Mouse (Mus musculus) C2C12 (cell line): Measurements from ENCODE around the gene Slco1c1. TPM values are rescaled to one million over a fixed set of nuclear protein-coding genes. Genes with fewer than 3 reads are reported as not detected.

Source experiments
- H3K27me3 ChIP-seq: one replicate; pipeline ENCODE4 v1.6.1; 2011; ENCODE audit not compliant: control insufficient read depth, insufficient read depth, insufficient read length
- H3K36me3 ChIP-seq: one replicate; pipeline ENCODE4 v1.6.1; 2011; ENCODE audit not compliant: control insufficient read depth, insufficient read depth
- H3K4me3 ChIP-seq: one replicate; pipeline ENCODE4 v1.5.1; 2011; ENCODE audit warnings: mild to moderate bottlenecking, control low read depth; ENCODE audit not compliant: poor library complexity, insufficient read depth, severe bottlenecking
- H3K79me2 ChIP-seq: one replicate; pipeline ENCODE4 v1.6.1; 2011; ENCODE audit not compliant: control insufficient read depth, insufficient read depth
- H3K79me3 ChIP-seq: one replicate; pipeline ENCODE4 v1.6.1; 2011; ENCODE audit warnings: low read depth, control low read depth
- H3ac ChIP-seq: one replicate; pipeline ENCODE3; 2011; ENCODE audit warnings: low read depth; ENCODE audit not compliant: control insufficient read depth, insufficient read length
- CEBPB ChIP-seq: IDR thresholded peaks from one replicate; pipeline ENCODE4 v1.6.1; 2011; ENCODE audit warnings: low read depth, mild to moderate bottlenecking, control low read depth, moderate library complexity
- CTCF ChIP-seq: IDR thresholded peaks from one replicate; pipeline ENCODE4 v1.5.1; 2011; ENCODE audit not compliant: control insufficient read depth, insufficient read depth, insufficient read length
- FOSL1 ChIP-seq: IDR thresholded peaks from one replicate; pipeline ENCODE4 v1.8.0; 2011; ENCODE audit warnings: mild to moderate bottlenecking, low read length; ENCODE audit not compliant: poor library complexity, insufficient read depth, severe bottlenecking
- MAX ChIP-seq: IDR thresholded peaks from one replicate; pipeline ENCODE4 v1.6.1; 2011; ENCODE audit warnings: mild to moderate bottlenecking, control low read depth
- MYOD1 ChIP-seq: IDR thresholded peaks from one replicate; pipeline ENCODE4 v1.6.1; 2011; ENCODE audit warnings: low read depth; ENCODE audit not compliant: control insufficient read depth, insufficient read length
- MYOG ChIP-seq: IDR thresholded peaks from one replicate; pipeline ENCODE4 v1.6.1; 2011; ENCODE audit not compliant: control insufficient read depth, insufficient read length; ENCODE audit errors: extremely low read depth
- USF1 ChIP-seq: IDR thresholded peaks from one replicate; pipeline ENCODE4 v1.6.1; 2011; ENCODE audit warnings: low read depth, mild to moderate bottlenecking, control low read depth, moderate library complexity
- long read RNA-seq, 2 experiments: library from polyadenylated mRNA; unstranded; transcript quantifications; one replicate each; pipeline ENCODE4 v2.0.0; 2019 to 2020
- polyA plus RNA-seq: library from polyadenylated mRNA; unstranded; fragments of >200 nt; fragmentation: generic; extraction: Trizol; gene quantifications from one replicate; pipeline ENCODE4 v1.2.1, GENCODE M21; 2012; ENCODE audit warnings: missing spikeins

The Slco1c1 gene
- polyA plus RNA-seq = not detected
- long read RNA-seq, experiment 1 = 0 reads
- long read RNA-seq, experiment 2 = 0 reads

DNA sequence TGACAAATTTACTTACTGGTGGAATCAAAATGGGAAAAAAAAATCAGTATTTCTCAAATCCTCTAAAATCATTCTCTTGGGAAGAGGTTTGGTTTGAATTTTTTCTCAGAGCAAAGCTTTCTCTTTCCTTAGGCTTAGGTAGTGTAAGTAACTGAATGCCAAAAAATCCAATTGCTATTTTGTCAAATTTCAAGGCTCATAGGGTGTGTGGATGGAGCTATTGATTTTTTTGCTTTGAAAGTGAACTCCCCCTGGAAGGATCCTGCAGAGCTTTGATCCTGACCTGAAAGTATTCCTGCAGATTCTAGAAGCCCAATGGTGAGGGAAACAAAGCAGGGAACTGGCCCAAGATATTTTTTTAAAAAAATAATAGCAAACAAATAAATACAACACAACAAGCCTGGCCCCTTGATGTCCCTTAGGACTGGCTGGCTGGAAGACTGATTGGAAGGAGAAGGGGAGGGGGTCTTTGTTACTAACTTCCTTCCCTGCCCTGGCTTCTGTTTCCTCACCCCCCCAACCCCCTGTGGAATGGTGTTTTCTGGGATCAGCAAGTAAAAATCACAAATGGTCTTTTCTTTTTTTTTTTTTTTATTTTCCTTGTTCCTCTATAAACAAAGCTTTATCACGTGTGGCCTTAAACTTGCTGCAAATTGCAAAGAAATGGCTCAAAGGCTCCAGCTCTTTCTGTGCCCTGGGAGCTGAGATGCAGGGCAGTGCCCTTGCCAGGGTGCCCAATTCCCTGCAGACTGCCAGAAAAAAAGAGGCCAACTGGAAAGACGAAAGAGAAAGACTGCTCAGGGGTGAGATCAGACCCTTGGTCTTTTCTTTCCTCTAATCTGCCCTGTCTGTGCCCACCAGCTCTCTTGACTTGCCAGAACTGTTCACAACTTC, at the start of gene Slco1c1:
Gene Slco1c1, plus strand, starts transcription at position 622 of the 894 bp plus-strand sequence.
- Histone ChIP-seq H3K79me2 (no peaks in the 10 kb centered on the region), H3K27me3 (no peaks in the 10 kb centered on the region), H3K4me3 (no peak within 1 kb of the TSS), H3K79me3 (no peaks in the 10 kb centered on the region), H3ac (no peak within 1 kb of the TSS), H3K36me3 (no peaks in the 10 kb centered on the region)
- TF ChIP-seq CTCF (no peak), MYOD1 (no peak), CEBPB (no peak), USF1 (no peak), MAX (no peak), MYOG (no peak), FOSL1 (no peak)

DNA sequence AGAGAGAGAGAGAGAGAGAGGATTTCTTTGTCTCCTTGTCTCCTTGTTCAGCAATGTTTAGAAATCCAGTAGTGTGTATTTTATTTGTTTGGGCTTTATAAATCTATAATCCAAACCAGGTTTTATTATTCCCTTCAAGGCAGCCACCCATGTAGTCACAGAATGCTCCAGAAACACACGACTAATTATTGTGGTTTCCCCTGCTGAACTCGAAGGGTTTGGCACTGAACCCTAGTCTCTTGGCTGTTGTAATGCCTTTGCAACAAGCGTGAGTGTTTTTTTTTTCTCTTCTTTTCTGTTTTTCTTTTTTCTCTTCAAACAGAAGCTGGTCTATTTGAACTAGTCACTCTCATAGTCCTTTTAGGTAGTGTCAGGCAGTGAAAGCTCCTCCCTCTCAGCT, 49.5 kb upstream of the Slco1c1 start:
- no peaks in the 10 kb centered on the region for H3K79me3 ChIP-seq

DNA sequence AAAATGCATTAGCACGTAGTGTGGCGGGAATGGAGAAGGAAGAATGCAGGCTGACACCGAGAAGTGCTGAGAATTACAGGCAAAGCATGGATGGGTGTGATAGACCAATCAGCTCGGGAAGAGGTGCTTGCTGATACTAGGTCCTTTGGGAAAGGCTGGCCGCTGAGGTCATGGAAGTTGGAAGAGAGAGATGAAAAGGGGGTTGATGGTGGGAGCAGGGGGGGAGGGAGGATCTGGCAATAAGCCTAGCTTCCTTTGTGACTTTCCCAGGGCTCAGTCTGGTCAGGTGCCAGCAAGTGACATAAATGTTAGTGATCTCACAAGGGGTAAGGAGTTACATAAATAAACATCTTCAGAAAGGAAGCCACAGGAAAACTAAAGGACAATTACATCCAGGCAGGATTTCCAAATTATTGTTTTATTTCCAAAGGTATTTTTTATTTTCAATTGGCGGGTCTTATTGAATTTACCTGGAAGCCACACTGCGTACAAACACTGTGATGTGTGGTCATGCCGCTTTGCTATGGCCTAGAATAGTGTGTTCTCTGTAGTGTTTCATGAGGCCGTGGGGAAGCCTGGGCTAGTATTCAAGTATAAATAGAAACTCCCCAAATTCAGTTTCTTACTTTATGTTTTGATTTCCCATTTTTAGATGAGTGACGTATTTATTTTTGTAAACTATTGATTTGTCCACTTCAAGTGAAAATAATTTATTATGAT, 38.7 kb upstream of the Slco1c1 start:
- Histone ChIP-seq H3K79me2 (no peaks in the 10 kb centered on the region), H3K27me3 (no peaks in the 10 kb centered on the region), H3K4me3 (no peak overlapping the region), H3K79me3 (no peaks in the 10 kb centered on the region), H3K36me3 (no peaks in the 10 kb centered on the region), H3ac (no peak overlapping the region)
- TF ChIP-seq MYOD1 (no peak), CTCF (no peak), FOSL1 (no peak), USF1 (no peak), CEBPB (no peak)

More for the DNA sequence above, 49.5 kb upstream of the Slco1c1 start:
- Histone ChIP-seq H3ac (no peak overlapping the region), H3K79me2 (no peaks in the 10 kb centered on the region), H3K4me3 (no peak overlapping the region), H3K36me3 (no peaks in the 10 kb centered on the region), H3K27me3 (no peaks in the 10 kb centered on the region)
- TF ChIP-seq MAX = no peak
- TF ChIP-seq FOSL1 = no peak
- TF ChIP-seq CTCF = no peak
- TF ChIP-seq MYOD1 = no peak
- no peak for TF ChIP-seq CEBPB
- no peak for TF ChIP-seq MYOG
- no peak for TF ChIP-seq USF1

- Histone ChIP-seq H3K4me3 (no peak overlapping the region), H3K27me3 (no peaks in the 10 kb centered on the region), H3K36me3 (no peaks in the 10 kb centered on the region), H3ac (no peak overlapping the region), H3K79me2 (no peaks in the 10 kb centered on the region), H3K79me3 (no peaks in the 10 kb centered on the region)
- no peak for TF ChIP-seq USF1
- TF ChIP-seq CEBPB = no peak
Measured at GRCm38 (mm10) chr6:141487266-141487665, 36.9 kb upstream of the Slco1c1 start.

DNA sequence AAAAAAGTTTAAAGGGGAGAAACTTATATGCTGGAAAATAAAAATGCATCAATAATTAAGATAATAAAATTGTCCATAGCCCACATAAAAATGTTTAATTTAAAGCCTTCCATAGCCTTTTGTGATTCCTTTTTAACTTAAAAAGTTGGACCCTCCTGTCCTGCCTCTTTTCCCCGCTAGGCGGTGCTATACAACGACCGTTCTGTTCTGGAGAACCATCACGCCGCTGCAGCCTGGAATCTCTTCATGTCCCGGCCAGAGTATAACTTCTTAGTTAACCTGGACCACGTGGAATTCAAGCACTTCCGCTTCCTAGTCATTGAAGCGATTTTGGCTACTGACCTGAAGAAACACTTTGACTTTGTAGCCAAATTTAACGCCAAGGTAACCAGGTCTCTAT, 35.5 kb upstream of the Slco1c1 start:
- Histone ChIP-seq H3K4me3 (no peak overlapping the region), H3K79me2 (no peaks in the 10 kb centered on the region), H3K36me3 (no peaks in the 10 kb centered on the region), H3K27me3 (no peaks in the 10 kb centered on the region), H3ac (no peak overlapping the region), H3K79me3 (no peaks in the 10 kb centered on the region)
- TF ChIP-seq MAX (no peak), CEBPB (no peak), FOSL1 (no peak), MYOG (no peak), USF1 (no peak), CTCF (no peak), MYOD1 (no peak)
